Mouse (Mus musculus): ENCODE measurements around the gene Agk. TPM values are rescaled to one million over a fixed set of nuclear protein-coding genes. Genes with fewer than 3 reads are reported as not detected.

Agk gene
- polyA plus RNA-seq (2015; fragmentation: Nextera tagmentation; extraction: Ambion mirVana): 18.3 and 18.6 TPM in 2 replicates

GRCm38 (mm10) chr6:40324897-40325841, at the start of gene Agk:
Gene Agk (plus strand): TSS chr6:40325172.

GRCm38 (mm10) chr6:40436047-40436483, 111.1 kb downstream of the Agk start, which contains the start of gene E330009J07Rik:
Gene E330009J07Rik (minus strand): TSS chr6:40436135.

GRCm38 (mm10) chr6:40438936-40439335, 114.0 kb downstream of the Agk start, which contains the start of gene Wee2:
Gene Wee2 (plus strand): TSS chr6:40439088.

Other genes with a start within 250 kb of the Agk start
- gene E330009J07Rik, start 111.0 kb downstream of the Agk start, polyA plus RNA-seq (2015; fragmentation: Nextera tagmentation; extraction: Ambion mirVana): 3.0 and 3.3 TPM in 2 replicates
- not detected in 2 replicates for gene Wee2, start 113.9 kb downstream of the Agk start, polyA plus RNA-seq (2015; fragmentation: Nextera tagmentation; extraction: Ambion mirVana)
- 92.8 and 95.8 TPM in 2 replicates for gene Ssbp1, start 146.2 kb downstream of the Agk start, polyA plus RNA-seq (2015; fragmentation: Nextera tagmentation; extraction: Ambion mirVana)
- not detected in 2 replicates for gene Tas2r137, start 166.1 kb downstream of the Agk start, polyA plus RNA-seq (2015; fragmentation: Nextera tagmentation; extraction: Ambion mirVana)
- not detected in 2 replicates for gene Tas2r108, start 168.4 kb downstream of the Agk start, polyA plus RNA-seq (2015; fragmentation: Nextera tagmentation; extraction: Ambion mirVana)
- not detected in 2 replicates for gene Prss37, start 194.3 kb downstream of the Agk start, polyA plus RNA-seq (2015; fragmentation: Nextera tagmentation; extraction: Ambion mirVana)
- gene Olfr461, start 229.9 kb downstream of the Agk start, polyA plus RNA-seq (2015; fragmentation: Nextera tagmentation; extraction: Ambion mirVana): not detected in 2 replicates
- gene Olfr460, start 244.3 kb downstream of the Agk start, polyA plus RNA-seq (2015; fragmentation: Nextera tagmentation; extraction: Ambion mirVana): not detected in 2 replicates